Mouse (Mus musculus): ENCODE results near the gene Thada. TPM values are rescaled to one million over a fixed set of nuclear protein-coding genes. Genes with fewer than 3 reads are reported as not detected.
"Not testable (repeated sequence)": the region's sequence is repeated elsewhere in the genome, so short reads cannot be mapped to it uniquely, and the experiment has no call there.

The Thada gene
- total RNA-seq, 4 experiments from 2014 or later = 14.7 to 20.5 (median 16.9) TPM

DNA sequence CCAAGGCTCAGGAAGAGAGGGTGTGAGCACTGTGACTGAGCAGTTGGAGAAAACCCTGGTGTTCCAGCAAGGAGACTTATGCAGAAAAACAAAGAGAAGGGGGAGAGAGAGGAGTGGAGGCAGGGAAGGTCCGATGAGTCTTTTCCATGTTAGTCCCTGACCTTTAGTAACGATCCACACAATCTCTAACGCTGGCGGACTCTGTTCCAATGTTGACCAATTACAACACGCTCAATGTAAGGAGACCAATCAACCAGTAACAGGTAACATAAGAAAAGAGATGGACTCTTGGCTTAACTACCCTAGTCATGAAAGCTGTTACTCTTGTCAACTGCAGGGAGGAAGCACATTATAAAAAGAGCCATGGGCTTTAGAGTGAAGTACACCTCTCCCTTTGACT is 160.9 kb downstream of the Thada start:
- DNase-seq (ENCODE audit: low spot score in 2 of 2) = no peak

DNA sequence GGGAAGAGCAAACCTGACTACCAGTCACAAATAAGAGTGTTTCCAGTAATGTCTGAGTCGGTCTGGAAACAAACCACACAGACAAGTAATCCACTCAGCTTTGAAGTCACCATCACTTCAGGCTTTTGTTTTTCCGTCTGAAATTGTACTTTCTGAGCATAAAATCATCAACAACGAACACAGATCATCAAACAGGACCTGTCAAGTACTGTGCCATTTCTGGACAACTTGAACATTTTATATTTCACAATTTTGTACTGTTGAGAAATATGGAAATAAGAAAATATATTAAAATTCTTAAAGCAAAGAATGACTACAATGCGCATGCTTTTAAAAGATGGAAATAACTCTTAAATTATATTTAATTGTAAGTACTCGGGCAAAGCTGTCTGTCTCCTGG is 161.9 kb downstream of the Thada start:
- DNase-seq (ENCODE audit: low spot score in 2 of 2) = no peak

DNA sequence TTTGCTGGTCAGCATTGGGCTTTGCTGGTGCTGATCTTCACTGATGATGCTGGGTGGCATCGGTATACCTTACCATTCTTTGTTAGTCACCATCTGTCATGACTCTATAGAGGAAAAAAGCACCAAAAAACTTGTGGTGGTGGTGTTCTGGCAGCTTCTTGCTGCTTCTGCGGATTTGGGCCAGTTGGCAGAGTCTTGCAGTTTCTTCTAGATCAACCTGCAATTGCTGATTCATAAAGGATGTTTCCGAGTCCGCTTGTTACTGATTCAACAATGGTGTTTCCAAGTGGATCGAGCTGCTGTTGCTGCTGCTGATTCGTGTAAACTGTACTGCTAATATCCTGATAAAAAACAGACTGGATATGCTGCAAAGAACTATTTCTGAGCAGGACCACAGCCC is 168.0 kb downstream of the Thada start:
- no peak for DNase-seq (ENCODE audit: low spot score in 2 of 2)

DNA sequence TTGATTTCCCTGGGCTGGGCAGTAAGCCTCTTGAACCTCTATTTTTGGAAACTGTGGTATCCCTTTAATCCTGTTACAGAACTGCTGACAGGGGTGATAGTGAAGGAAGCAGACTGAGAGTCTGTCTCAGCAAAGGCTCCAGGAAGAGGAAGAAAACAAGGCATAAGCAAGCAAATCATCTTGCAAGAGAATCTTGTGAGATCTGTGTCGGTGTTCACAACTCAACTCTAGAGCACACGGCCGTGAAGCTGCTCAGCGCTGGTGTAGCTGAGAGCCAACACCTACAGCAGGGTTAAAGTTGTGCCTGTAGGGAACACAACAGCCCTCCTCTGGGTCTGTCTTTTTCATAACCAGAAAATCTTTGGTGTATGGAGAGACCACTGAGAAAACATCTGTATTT is 172.8 kb downstream of the Thada start:
- DNase-seq (ENCODE audit: low spot score in 2 of 2) = no peak

DNA sequence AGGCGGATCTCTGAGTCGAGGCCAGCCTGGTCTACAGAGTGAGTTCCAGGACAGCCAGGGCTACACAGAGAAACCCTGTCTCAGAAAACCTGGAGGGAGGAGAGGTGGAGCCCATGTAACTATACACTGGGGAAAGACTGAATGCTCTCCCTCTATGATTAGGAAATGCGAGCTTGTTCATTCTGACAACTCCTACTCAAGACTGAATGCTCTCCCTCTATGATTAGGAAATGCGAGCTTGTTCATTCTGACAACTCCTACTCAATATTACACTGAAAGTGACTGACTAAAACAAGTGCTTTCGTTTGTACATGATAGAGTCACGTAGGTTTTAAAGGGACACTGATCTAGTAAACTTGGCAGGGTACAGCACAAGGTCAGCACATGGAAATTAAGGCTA is 174.8 kb downstream of the Thada start:
- DNase-seq (ENCODE audit: low spot score in 2 of 2) = not testable (repeated sequence)

DNA sequence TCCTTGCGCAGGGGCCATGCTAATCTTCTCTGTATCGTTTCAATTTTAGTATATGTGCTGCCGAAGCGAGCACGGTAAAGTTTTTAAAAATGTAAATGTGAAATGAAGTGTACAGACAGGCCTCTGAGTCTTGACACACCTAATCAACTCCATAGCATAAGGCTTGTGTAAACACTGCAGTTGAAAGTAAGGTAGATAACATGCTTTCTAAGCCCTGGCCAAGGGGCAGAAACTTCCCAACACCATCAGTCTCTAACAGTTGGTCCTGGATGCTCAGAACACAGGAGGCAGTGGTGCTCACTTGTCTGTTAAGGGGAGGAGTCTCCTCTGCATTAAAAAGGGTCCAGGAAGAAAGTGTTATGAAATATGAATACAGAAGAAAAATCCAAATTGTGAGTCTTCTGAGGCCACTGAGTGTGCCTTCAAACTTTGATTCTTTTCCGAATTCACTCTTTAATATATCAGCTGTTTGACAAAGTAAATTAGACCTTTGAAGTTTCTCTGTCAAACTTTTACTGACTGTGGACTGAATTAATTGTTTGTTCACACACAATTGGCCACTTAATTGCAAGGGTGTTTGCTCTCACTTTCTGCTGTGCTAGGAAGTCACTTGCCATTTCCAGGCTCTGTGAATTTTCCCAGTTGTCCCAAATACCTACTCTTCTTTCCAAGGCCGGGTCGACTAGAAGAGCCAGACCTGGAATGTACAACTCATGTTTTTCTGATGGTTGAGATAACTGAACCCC is 178.2 kb downstream of the Thada start:
- DNase-seq (ENCODE audit: low spot score in 2 of 2) = no peak

DNA sequence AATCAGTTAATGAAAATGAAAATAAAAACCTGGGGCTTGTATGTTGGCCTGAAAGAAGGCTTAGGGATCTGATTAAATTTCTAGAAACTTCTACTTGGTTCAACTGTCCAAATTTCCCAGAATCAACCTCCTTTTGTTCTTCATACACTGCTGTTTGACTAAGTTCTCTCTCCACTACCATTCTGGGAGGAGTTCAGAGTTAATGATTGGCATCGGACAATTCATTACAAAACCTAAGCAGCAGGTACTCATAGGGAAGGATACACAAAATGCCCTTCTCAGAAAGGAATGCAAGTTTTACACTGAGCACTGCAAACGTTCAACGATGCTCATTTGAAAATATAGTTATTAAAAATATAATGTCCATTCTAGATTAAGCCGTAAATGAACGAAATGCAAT is 179.5 kb downstream of the Thada start:
- no peak for DNase-seq (ENCODE audit: low spot score in 2 of 2)

DNA sequence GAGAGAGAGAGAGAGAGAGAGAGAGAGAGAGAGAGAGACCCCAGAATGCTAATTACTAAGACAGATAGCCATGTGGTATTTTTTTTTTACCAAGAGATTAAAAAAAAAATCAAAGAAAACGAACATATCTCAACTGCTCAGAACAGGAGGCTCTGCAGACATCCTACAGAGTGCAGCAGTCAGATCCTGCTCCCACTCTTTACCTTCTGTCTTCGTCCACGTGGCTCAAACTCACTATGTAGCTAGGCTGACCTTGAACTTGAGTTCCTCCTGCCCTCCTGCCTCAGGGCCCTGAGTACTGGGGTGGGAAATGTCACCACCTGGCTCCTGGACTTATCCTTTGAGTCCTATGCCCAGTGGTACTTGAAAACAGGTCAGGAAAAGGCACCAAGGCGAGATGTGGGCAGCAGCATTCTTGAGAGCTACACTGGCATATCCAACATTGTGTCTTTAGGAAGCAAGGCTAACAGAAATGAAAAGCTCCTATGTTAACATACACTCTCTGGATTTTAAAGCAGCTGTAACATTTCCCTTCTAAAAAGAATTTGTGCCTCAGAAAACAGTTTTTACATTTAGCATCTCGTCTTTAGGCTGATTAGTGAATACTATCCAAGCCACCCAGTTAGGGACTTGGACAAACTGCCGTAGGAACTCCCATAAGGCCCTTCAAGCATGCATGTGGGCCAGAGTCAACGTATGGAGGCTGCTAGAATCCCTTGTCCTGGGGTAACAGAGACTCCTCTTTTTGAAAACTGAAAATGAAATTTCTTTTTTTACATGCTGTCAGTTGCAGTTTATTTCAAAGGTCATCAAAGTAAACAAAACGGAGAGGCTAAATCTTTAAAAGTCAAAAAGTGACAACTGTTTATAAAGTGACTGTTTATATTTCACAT is 183.4 kb downstream of the Thada start:
- DNase-seq (ENCODE audit: low spot score in 2 of 2) = no peak

DNA sequence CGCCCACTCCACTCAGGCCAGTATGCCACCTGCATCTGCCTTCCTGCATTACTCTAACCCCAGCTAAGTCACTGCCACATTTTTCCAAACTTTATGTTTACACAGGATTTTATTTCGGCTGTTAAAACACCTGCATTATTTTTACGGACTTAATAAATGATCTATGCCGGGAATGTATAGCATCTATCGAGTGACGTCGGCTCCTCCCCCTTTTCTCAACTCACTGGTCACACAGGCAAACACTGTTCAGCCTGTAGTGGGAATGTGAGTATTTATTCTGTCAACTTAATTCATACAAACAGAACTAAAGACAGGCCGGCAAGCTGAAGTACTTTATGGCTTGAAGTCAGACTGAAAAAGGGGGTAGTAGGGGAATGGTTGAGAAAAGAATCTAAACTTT is 187.0 kb downstream of the Thada start:
- DNase-seq (ENCODE audit: low spot score in 2 of 2) = no peak

DNA sequence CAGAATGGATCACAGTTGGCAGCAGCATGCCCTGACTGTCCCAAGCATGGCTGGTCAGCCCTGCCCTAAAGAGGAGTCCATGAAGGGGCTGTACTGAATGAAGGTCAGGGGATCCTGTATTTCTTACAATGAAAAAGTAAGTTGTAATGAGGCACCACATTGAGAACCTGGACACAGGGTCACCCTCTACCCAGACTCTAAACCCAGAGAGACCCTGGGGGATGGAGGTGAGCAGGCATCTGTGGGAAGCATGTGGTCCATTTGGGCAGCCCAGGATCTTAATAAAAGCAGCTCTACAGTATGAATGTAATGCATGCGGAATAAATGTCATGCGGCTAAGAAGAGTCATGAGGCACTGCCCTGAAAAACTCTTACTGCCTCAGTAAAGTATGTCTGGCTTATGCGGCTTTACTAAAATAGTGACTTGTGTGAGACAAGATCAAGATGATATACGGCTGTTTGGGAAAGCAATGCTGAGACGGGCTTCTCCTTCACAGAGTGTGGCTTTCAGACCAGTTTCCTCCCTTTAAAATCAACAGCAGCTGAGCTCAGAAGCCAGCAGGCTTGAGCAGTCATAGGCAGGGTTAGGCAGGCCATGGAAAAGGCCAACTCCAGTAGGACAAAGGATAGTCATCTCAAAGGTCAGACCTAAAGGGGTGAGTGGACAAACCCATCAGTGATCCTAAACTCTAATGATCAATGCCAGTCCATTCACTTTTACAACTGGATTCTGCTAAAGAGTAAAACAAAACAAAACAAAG is 187.6 kb downstream of the Thada start:
- DNase-seq (ENCODE audit: low spot score in 2 of 2) = no peak

DNA sequence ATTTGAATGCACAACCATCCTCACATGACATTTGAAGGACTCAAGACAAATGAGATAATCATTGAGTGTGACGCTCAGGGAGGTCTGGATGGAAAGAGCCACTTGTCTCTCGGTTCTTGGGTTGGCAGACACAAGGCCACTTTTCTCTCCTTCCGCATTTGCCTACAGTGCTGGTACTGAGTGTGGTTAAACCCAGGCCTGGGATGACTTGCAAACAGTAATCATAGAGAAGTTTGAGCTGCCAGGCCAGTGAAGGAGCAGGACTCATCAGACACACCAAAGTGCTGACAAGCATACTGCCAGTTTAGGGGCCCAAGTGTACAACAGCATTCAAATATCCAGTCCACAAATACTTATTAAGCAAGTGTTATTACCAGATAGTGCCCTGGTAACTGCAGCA is 191.0 kb downstream of the Thada start:
- no peak for DNase-seq (ENCODE audit: low spot score in 2 of 2)

DNA sequence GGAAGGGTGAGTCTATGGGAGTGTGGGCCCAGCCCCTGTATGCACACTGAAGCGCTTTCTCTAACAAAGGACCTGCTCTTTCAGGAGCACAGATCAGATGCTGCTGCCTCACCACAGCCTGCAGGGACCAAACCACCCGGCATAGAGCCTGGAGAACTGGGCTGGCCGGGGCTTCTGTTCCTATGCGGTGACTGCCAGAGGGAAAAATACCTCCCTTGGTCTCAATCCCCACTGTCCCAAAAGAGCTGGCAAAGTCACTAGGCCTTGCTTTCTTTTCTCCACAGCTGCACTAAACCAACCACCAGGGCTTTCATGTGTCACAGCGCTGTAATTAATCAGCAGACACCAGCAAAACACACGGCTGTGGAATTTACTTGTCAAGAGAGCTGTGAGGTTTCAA is 191.8 kb downstream of the Thada start:
- no peak for DNase-seq (ENCODE audit: low spot score in 2 of 2)

DNA sequence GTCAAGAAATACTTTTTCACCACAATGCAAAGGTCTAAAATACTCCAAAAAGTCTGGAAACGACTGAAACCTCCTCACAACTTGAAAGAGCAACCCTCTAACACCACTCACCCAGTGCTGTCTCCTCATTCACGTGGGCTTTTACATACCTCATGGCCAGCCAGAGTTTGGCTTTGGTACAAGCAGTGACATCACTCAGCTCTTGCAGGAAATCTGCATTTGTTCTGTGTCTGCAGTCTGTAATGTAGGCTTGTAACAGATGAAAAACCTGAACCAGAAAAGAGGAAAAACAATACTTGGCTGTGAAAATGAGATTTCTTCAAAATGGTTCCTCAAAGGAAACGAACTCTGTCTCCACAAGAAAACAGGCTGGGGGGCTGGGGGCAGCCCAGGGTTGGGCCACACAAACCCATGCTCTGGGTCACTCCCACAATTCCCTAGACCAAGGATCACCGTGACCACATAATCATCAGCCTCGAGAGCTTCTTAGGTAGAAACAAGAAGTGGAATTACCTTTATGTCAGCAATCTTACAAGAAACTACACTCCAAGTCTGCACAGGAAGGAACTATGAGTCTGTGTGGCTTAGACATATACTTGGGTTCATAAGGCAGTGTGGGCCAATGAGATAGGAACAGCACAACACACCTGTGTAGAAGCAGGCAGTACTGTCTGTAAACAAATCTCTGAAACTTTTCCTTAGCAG is 193.3 kb downstream of the Thada start:
- no peak for DNase-seq (ENCODE audit: low spot score in 2 of 2)

DNA sequence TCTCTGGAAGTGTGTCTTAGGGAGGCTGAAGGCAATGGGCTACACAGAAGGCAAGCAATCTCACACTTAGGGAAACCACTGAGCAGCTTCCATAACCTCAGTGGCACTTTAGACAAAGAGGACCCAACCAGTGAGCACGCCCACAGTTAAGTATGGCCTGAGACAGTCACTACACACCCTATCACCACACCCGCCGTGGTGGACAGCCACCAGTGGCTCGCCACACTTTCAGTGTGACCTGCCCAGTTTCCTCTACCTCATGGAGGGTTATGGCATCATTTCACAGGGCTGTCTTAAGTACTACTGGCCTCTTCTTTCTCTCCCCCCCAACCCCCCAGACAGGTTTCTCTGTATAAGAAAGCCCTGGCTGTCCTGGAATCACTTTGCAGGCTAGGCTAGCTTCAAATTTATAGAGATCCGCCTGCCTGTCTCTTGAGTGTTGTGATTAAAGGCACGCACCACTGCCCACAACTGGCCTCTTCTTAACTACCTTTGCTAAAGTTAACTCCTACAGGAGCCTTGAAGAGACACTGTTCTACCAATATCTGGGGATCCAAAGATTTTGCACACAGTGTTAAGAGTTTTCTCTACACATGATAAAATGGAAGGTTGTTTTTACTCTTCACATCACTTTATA is 194.3 kb downstream of the Thada start:
- DNase-seq (ENCODE audit: low spot score in 2 of 2) = no peak

DNA sequence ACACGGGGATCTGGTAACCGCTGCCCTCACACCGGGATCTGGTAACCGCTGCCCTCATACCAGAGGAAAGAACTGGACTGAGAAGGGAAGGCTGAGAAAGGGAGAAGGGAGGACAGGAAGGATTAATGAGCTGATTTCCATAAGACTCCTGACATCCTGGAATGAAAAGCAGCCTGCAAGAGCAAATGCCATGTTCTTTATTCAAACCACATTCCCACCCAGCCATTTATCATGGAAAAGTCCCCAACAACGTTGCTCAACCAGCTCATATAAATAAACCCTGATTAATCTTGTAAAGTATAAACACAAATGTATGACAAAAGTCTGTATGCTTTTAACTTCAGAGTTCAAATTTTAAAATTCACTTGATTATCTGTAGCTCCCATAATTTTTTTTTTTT is 196.3 kb downstream of the Thada start:
- DNase-seq (ENCODE audit: low spot score in 2 of 2) = no peak

DNA sequence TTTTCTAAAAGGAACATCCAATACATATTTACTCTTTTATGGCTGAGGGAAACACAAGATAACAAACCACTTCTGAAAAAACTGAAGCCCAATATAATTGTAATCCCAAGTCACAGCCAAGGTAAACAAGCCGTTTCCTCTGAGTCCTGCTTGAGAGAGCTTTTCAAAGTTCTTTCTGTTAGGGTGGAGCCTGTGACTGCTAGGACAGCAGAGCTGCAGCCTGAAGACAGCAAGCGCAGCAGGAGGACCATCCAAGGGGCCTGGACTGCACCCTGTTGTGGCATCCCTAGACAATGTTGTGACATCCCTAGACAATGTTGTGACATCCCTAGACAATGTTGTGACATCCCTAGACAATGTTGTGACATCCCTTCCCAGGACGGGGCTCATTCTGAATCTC is 197.6 kb downstream of the Thada start:
- DNase-seq (ENCODE audit: low spot score in 2 of 2) = no peak

DNA sequence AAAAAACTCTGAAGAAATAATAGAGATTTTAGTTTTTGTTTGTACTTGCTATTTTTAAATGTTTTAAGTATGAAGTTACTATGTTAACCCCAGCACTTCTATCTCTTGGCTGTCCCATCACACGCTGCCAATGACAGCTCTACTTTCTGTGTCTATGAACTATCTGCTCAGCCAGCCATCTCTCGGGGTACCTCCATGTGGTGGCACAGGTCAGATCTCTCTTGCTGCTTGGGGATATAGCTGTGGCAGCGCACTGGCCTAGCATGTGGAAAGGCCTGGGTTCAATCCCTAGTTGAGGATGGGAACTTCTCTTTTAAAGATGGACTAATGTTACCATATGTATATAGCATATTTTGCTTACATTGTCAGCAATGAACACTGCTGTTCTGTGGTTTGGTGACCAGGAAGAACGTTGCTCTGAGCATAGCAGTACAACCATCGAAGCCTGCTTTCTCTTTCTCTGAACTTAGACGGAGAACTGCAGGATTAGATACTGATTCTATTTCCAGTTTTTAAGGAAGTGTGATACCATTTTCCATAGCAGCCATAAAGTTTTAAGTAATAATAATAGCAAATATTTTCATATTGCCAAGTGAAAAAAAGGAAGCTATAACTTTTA is 198.4 kb downstream of the Thada start:
- DNase-seq (ENCODE audit: low spot score in 2 of 2) = no peak

DNA sequence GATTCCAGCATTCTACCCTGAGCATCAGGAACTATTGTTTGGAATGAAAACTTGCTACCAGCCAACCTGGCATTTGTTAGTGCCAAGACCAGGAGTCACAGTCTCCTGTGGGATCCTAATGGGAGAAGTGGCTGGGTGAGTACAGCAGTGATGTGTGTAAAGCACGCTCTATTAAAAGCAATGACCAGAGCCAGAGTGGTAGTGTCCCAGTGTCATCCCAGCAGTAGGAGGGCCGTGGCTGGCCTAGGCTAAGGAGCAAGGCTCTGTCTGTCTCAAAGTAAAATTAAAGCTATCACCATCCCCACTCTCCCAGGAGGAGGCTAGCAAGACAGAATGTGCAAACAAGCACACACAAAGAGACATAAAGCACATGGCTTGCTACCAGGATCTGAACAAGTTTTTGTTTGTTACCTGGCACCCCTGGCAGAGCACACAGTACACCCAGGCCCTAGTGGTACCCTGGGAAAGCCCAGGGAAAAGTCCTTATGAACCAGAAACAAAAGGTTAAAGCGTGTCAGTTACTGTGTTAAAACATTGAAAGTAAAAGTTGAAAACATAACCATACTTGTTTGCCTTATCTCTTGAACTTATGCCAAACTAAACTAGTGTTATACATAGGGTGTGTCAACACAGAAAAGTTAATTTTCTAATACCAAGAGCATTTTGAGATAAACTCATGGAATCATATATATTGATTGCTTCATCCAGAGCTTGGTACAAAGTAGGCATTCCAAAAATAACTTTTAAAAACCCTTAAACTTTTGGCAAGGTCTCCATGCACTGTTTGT is 199.7 kb downstream of the Thada start:
- DNase-seq (ENCODE audit: low spot score in 2 of 2) = no peak

DNA sequence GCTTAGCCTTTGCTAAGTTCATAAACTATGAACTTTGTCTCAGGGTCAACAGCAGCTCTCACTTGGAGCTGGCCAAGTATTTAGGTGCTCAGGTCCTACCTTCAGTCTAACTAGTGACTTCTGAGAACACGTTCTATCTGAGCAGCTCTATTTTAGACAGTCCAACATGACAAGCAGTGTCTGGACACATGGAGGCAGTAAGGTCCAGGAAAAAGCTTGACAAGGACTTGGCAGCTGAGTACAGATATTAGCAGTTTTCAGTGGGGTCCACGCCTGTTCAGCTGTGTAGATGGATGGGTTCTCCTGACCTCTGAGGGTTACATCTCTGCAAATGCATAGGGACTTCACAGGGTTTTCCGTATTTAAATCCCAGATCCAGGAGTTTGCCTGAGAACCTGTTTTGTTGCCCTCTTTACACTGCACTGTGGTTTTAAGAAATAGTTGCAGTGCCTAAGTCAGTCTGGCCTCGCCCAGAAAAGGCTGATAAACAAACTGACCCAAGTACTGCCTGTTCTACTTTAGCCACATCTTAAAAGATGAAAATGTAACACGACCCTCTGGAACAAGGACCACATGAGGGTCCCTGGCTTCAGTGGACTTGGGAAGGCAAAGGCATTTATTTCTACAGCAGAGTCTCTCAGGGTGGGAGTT is 200.4 kb downstream of the Thada start:
- DNase-seq (ENCODE audit: low spot score in 2 of 2) = no peak
